Mouse (Mus musculus): ENCODE measurements around the gene Ppp1r8. TPM values are rescaled to one million over a fixed set of nuclear protein-coding genes. Genes with fewer than 3 reads are reported as not detected.

Ppp1r8 gene
- 85.0 and 88.9 TPM in 2 replicates for polyA plus RNA-seq (2016; fragmentation: Nextera tagmentation; extraction: Ambion mirVana)

DNA sequence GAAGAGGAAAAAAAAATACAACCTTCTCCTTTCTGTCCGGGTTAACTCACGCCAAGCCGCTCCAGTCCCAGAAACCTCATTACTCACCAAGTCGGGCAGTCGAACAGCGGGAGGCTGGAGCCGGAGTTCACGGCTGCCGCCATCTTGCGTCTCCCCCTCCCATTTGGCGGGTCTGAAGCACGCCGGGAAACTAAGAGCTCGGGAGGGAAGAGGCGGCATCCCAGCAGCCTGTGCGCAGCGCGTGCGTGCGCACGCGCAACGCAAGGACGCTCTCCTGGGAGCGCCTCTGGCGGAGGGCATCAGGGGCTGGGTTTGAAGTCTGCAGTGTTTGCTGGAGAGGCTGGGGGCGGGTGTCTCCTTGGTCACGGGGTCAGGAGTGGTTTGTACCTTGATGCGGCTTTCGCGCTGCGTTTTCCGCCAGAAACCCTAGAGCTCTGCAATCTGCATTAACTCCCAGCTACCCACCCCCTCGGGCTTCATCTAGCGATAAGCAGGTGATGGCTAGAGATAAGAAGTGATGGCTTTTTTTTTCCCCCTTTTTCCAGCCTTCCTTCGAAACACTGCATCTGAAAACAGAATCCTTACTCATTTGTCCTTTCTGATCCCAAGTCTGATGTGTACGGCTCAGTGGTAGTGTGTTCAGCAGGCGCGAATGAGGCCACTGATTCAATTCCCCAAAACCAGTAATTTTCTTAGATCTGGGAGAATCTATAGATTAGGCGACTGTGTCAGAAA is at the start of gene Ppp1r8:
Gene Ppp1r8 (minus strand): TSS at position 200 of the 735 bp plus-strand sequence.
- Histone ChIP-seq H3K4me3 (peak within 1 kb of the TSS; percentile 97), H3K9me3 (no peaks in the 10 kb centered on the region), H3K27me3 (ENCODE audit: poor library complexity, severe bottlenecking) (no peaks in the 10 kb centered on the region), H3K36me3 (replicated peaks) (peaks cover 36% of the 10 kb centered on the region), H3K27ac (peak within 1 kb of the TSS; percentile 95), H3K4me1 (peaks cover 26% of the 10 kb centered on the region)
- 1% methylated on average over 40 of the region's 40 CpGs for WGBS
- peak; percentile 91 for DNase-seq (ENCODE audit: extremely low spot score, low spot score)

DNA sequence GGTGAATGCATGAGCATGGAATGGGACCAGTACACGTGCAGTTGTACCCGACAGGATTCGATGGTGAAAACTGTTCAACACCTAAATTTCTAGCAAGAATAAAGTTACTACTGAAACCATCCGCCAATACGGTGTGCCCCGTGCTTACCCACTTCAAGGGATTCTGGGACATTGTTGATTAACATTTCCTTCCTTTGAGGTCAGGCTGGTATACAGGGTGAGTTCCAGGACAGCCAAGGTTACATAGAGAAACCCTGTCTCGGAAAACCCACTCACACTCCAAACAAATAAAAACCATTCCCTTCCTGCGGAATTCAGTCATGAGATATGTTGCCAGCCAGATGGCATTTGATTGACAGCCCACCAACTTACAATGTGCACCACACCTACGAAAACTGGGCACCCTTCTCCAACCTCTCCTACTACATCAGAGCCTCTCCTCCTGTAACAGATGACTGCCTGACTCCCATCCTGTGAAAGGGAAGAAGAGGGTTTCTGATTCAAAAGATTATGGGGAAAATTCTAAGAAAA is 41.9 kb upstream of the Ppp1r8 start:
- DNase-seq (ENCODE audit: extremely low spot score, low spot score), result no peak
- H3K27me3 ChIP-seq (ENCODE audit: poor library complexity, severe bottlenecking), result no peaks in the 10 kb centered on the region
- peak overlapping the region; percentile 80 for H3K4me3 ChIP-seq
- no peaks in the 10 kb centered on the region for H3K9me3 ChIP-seq
- peak overlapping the region; percentile 90 for H3K27ac ChIP-seq
- WGBS, result 21% methylated on average over 9 of the region's 9 CpGs
- H3K36me3 ChIP-seq (replicated peaks), result peaks cover 15% of the 10 kb centered on the region
- H3K4me1 ChIP-seq, result peaks cover 29% of the 10 kb centered on the region

DNA sequence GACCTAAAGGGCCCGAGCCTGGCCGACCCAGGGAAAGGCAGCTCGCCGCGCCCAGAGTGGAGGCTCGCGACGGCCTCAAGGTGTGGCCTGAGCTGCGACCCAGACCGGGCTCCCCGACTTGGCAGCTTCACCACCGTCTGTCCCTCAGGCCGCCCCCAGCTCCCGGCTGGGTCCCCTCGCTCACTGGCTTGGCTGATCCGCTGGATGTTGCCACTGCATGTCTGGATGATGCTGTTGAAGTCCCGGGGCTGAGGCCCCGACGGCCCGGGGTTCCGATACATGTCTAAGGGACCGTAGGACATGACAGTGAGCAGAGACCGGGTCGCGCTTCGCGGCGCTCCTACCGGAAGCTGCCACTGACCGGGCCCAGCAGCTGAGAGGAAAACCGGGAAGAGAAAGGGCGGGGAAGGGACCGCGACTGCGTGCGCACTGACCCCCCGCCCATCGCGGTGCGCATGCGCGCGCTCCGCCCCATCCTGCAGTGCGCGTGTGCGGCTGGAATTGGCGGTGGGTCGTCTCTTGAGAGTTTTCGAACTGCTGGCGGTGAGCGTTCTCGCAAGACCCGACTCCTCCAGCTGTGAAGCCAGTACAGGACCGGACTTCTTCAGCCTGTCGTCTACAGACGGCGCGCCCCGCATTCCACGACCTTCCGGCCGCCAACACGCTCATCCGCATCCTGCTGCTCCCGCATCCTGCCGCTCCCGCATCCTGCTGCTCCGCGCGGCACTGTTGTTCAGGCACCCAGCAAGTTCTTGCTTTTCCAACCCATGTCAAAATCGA is 41.3 kb upstream of the Ppp1r8 start, which contains the start of gene Stx12:
Gene Stx12 (minus strand): TSS at position 446 of the 780 bp plus-strand sequence.
- no peaks in the 10 kb centered on the region for H3K27me3 ChIP-seq (ENCODE audit: poor library complexity, severe bottlenecking)
- peaks cover 20% of the 10 kb centered on the region for H3K36me3 ChIP-seq (replicated peaks)
- WGBS, result under 1% methylated on average over 72 of the region's 72 CpGs
- peak within 1 kb of the TSS; percentile 80 for H3K4me3 ChIP-seq
- DNase-seq (ENCODE audit: extremely low spot score, low spot score), result peak; percentile 87
- peaks cover 29% of the 10 kb centered on the region for H3K4me1 ChIP-seq
- peak within 1 kb of the TSS; percentile 90 for H3K27ac ChIP-seq
- H3K9me3 ChIP-seq, result no peaks in the 10 kb centered on the region

DNA sequence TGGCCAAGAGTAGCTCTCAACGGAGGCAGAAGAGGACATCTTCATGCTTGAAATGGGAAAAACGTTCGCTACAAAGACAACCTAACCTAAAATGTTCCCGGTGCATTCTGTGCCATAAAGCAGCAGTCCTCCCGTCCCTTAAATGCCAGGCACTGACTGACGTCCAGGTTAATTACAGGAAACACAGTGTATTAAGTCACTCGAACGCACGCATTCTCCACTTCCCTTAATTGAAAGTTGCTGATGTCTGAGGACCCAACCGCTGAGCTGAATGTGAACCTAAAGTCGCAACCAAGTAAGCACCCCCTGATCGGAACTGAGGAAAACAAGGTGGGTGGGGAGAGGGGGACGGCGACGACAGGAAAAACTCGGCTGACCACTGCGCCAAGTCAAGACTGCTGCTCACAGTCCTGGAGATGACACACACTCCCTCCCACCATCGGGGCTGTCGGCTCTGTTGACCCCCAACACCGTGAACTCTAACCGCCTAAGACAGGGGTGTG is 40.6 kb upstream of the Ppp1r8 start:
- Histone ChIP-seq H3K4me3 (peak overlapping the region; percentile 80), H3K36me3 (replicated peaks) (peaks cover 20% of the 10 kb centered on the region), H3K27me3 (ENCODE audit: poor library complexity, severe bottlenecking) (no peaks in the 10 kb centered on the region), H3K4me1 (peaks cover 29% of the 10 kb centered on the region), H3K9me3 (no peaks in the 10 kb centered on the region), H3K27ac (peak overlapping the region; percentile 90)
- no peak for DNase-seq (ENCODE audit: extremely low spot score, low spot score)
- WGBS, result 5% methylated on average over 21 of the region's 21 CpGs

DNA sequence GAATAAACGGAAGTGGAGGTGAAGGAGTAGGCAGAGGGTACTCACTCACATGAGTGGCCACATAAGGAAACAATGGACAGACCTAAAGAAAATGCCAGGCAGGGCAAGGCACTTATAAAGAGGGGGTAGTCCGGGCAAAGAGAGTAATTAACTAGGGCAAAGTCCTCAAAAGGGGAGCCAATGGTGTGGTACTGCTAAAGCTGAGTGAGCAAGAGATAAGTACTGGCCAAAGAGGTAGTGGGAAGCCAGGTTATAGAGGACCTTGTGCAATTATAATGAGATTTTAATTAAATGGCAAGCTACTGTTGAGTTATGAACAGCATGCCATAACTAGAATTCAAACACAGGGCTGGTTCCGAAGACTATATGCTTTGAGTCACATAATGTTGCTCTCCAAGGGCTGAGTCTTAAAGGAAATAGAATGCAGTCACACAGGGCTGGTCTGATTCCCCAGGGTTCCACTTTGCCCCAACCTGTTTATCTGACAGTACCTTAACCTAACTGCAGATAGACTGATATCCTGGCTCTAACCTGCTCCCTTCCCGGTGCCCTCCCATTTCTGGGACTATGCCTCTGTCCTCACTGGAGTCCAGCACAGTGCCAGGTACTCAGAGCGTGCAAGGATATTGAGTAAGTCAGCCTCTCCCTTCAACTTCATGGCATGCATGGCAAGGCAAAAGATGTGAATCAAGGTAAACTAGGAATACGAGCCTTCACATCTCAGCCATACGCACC is 31.6 kb upstream of the Ppp1r8 start:
- no peaks in the 10 kb centered on the region for H3K27me3 ChIP-seq (ENCODE audit: poor library complexity, severe bottlenecking)
- no peaks in the 10 kb centered on the region for H3K9me3 ChIP-seq
- no peak for DNase-seq (ENCODE audit: extremely low spot score, low spot score)
- H3K4me1 ChIP-seq, result no peaks in the 10 kb centered on the region
- 93% methylated on average over 7 of the region's 7 CpGs for WGBS
- H3K27ac ChIP-seq, result no peak overlapping the region
- no peak overlapping the region for H3K4me3 ChIP-seq
- H3K36me3 ChIP-seq (replicated peaks), result peaks cover 34% of the 10 kb centered on the region

DNA sequence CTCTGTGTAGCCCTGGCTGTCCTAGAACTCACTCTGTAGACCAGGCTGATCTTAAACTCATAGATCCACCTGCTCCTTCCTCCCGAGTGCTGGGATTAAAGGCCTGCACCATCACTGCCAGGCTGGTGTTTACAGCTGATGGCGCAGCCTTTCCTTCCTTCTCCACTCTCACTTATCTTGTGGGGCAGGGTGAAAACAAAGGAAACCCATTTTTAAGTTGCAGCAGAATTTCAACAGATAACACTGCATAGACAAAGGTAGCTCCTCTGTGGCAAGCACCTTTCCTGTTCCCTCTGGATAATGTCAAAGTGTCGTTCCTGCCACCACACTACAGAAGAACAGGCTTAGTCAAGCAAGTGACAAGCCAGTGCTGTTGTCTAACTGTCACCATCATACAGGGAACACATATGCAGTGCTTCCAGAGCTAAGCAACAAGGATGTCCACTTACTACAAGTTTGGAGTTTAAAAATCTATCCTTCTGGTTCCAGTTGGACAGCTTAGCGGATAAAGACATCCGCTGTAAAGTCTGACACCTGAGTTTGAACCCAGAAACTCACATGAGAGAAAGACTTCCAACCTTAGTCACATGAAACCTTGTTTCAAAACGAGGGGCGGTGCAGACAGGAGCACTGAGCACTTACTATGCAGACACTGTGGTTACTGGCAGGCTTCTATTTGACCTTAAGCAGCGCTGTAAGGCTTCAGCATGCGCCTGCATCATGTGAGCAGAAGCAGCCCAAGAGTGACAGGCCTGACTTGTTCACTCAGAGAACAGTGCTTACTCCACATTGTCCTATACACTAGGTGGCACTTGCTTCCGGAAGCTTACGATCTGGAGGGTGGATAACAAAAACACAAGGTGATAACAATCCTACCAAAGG is 30.8 kb upstream of the Ppp1r8 start:
- no peaks in the 10 kb centered on the region for H3K27me3 ChIP-seq (ENCODE audit: poor library complexity, severe bottlenecking)
- H3K4me3 ChIP-seq, result no peak overlapping the region
- no peaks in the 10 kb centered on the region for H3K4me1 ChIP-seq
- H3K36me3 ChIP-seq (replicated peaks), result peaks cover 41% of the 10 kb centered on the region
- DNase-seq (ENCODE audit: extremely low spot score, low spot score), result no peak
- no peaks in the 10 kb centered on the region for H3K9me3 ChIP-seq
- 90% methylated on average over 11 of the region's 11 CpGs for WGBS
- H3K27ac ChIP-seq, result no peak overlapping the region

DNA sequence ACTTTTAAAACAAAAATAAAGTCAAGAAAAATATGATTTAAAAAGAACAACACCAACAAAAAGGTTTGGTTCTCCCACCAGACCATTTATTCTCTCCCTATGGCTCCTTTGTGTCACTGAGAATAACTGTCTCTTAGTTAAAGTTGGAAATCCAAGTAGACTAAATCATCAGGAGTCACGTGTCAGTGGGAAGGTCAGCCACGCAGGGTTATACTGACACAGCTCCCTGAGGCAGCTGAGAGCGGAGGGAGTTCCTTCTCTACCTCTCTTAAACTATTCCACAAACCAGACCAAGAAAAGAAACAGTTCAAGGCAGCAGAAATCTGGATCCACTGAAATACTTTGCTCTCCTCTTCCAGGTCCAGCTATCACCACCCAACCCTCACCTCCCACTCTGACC is 28.1 kb upstream of the Ppp1r8 start:
- DNase-seq (ENCODE audit: extremely low spot score, low spot score), result no peak
- no peak overlapping the region for H3K4me3 ChIP-seq
- whole genome bisulfite sequencing, result 92% methylated on average over 3 of the region's 3 CpGs
- no peaks in the 10 kb centered on the region for H3K27me3 ChIP-seq (ENCODE audit: poor library complexity, severe bottlenecking)
- peaks cover 67% of the 10 kb centered on the region for H3K36me3 ChIP-seq (replicated peaks)
- no peaks in the 10 kb centered on the region for H3K9me3 ChIP-seq
- no peak overlapping the region for H3K27ac ChIP-seq
- H3K4me1 ChIP-seq, result no peaks in the 10 kb centered on the region

DNA sequence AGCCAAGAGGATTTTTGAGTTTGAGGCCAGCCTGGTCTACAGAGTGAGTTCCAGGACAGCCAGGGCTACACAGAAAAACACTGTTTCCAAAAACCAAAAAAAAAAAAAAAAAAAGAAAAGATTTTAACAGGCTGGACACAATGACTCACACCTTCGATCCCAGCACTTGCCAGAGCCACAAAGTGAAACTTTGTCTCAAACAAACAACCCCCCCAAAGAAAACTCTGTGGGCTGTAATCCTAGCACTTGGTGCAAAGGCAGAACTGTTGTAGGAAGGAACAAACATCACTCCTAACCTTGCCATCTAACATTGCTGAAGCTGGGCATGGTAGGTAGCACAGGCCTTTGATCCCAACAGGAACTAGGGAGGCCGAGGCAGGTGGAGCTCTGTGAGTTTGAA is 21.9 kb upstream of the Ppp1r8 start:
- Histone ChIP-seq H3K27ac (no peak overlapping the region), H3K9me3 (no peaks in the 10 kb centered on the region), H3K4me3 (no peak overlapping the region), H3K36me3 (replicated peaks) (peaks cover 85% of the 10 kb centered on the region), H3K27me3 (ENCODE audit: poor library complexity, severe bottlenecking) (no peaks in the 10 kb centered on the region), H3K4me1 (no peaks in the 10 kb centered on the region)
- no peak for DNase-seq (ENCODE audit: extremely low spot score, low spot score)
- 91% methylated on average over 2 of the region's 2 CpGs for WGBS

DNA sequence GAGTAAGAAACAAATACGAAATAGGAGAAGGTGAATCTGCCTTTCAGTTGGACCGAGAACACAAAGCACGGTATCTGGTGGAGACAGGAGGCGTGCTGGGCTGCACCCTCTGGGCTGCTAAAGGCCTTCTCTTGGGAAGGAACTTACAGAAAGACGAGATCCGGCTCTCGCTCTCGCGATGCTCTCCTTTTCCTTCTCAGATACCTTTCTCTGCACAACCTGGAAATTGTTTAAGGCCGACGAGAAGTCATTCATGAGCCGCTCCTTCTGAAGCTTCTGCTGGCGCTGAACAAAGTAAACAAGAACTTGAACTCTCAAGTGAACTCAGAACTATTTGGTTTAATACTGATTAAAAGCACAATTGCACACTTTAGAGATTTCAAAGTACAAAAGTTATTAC is 20.0 kb upstream of the Ppp1r8 start:
- no peaks in the 10 kb centered on the region for H3K27me3 ChIP-seq (ENCODE audit: poor library complexity, severe bottlenecking)
- 95% methylated on average over 13 of the region's 13 CpGs for WGBS
- H3K27ac ChIP-seq, result no peak overlapping the region
- H3K4me1 ChIP-seq, result no peaks in the 10 kb centered on the region
- H3K9me3 ChIP-seq, result no peaks in the 10 kb centered on the region
- H3K4me3 ChIP-seq, result no peak overlapping the region
- no peak for DNase-seq (ENCODE audit: extremely low spot score, low spot score)
- H3K36me3 ChIP-seq (replicated peaks), result peaks cover 85% of the 10 kb centered on the region

DNA sequence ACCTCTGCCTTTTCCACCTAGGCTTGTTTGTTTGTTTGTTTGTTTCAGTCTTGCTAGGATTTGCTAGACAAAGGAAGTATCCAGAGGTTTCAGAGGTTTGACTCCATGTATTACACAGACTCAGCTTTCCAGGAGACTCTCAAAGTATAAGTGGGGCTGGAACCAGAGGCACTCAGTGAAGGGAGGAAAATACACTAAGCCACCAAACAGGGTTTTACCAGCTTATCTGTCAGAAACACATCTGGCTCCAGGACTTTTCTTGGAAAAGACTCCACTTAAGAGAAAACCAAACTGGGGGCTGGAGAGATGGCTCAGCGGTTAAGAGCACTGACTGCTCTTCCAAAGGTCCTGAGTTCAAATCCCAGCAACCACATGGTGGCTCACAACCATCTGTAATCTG is 17.9 kb upstream of the Ppp1r8 start:
- no peaks in the 10 kb centered on the region for H3K4me1 ChIP-seq
- no peaks in the 10 kb centered on the region for H3K9me3 ChIP-seq
- 87% methylated on average over 1 of the region's 1 CpGs for WGBS
- peaks cover 85% of the 10 kb centered on the region for H3K36me3 ChIP-seq (replicated peaks)
- no peak overlapping the region for H3K4me3 ChIP-seq
- no peak overlapping the region for H3K27ac ChIP-seq
- no peak for DNase-seq (ENCODE audit: extremely low spot score, low spot score)
- no peaks in the 10 kb centered on the region for H3K27me3 ChIP-seq (ENCODE audit: poor library complexity, severe bottlenecking)

DNA sequence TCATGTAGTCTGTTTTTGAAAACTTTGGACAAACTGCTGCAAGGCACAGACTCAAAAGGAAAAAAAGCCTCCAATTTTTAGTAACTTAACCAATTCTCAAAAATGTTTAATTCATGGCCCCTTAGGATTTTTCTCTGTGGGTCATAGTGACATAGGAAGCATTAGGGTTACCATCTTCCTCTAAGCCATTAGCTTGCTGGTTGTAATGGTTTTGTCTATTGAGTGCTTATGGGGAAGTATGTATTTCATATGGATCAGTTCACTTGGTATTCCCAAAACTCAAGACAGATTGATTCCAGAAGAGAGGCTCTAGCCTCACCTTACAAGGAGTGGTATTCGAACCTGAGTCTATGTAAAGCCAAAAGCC is 719 bp upstream of the Ppp1r8 start:
- 95% methylated on average over 1 of the region's 1 CpGs for WGBS
- DNase-seq (ENCODE audit: extremely low spot score, low spot score), result no peak
- Histone ChIP-seq H3K4me3 (peak overlapping the region; percentile 97), H3K4me1 (peaks cover 26% of the 10 kb centered on the region), H3K36me3 (replicated peaks) (peaks cover 34% of the 10 kb centered on the region), H3K9me3 (no peaks in the 10 kb centered on the region), H3K27ac (peak overlapping the region; percentile 95), H3K27me3 (ENCODE audit: poor library complexity, severe bottlenecking) (no peaks in the 10 kb centered on the region)

Measured in forebrain, embryonic 10.5 days (tissue).